Mouse (Mus musculus) liver, embryonic 13.5 days (tissue): ENCODE data around the gene Usp6nl. TPM values are rescaled to one million over a fixed set of nuclear protein-coding genes. Genes with fewer than 3 reads are reported as not detected.

Experiments
- ATAC-seq: fragments of 200-750 bp; cut with Nextera tagmentation; 2 replicates; pipeline ENCODE4 v1.8.0; 2017; ENCODE audit warnings: low read depth, mild to moderate bottlenecking, moderate number of reproducible peaks, moderate library complexity
- DNase-seq: peaks from one replicate; pipeline ENCODE4 v3.0.0; 2022
- H3K27ac ChIP-seq: fragments of 300-500 bp; sonication (generic); 2 replicates; pipeline ENCODE4 v1.5.1; 2015; ENCODE audit warnings: moderate library complexity, mild to moderate bottlenecking, inconsistent platforms
- H3K27me3 ChIP-seq: fragments of 300-500 bp; sonication (generic); 2 replicates; pipeline ENCODE4 v1.6.1; 2015; ENCODE audit warnings: mild to moderate bottlenecking, inconsistent platforms
- H3K36me3 ChIP-seq: fragments of 300-500 bp; sonication (generic); 2 replicates; pipeline ENCODE4 v1.6.1; 2015; ENCODE audit warnings: mild to moderate bottlenecking, inconsistent platforms
- H3K4me1 ChIP-seq: fragments of 300-500 bp; sonication (generic); replicated peaks from 2 replicates; pipeline ENCODE4 v1.6.1; 2015; ENCODE audit warnings: inconsistent platforms
- H3K4me2 ChIP-seq: fragments of 300-500 bp; sonication (generic); 2 replicates; pipeline ENCODE4 v1.6.1; 2015; ENCODE audit warnings: inconsistent platforms, mild to moderate bottlenecking, moderate library complexity
- H3K4me3 ChIP-seq: fragments of 300-500 bp; sonication (generic); replicated peaks from 2 replicates; pipeline ENCODE4 v1.5.1; 2015; ENCODE audit warnings: mild to moderate bottlenecking, inconsistent platforms
- H3K9ac ChIP-seq: fragments of 300-500 bp; sonication (generic); 2 replicates; pipeline ENCODE4 v1.6.1; 2015; ENCODE audit warnings: mild to moderate bottlenecking, inconsistent platforms
- H3K9me3 ChIP-seq: fragments of 300-500 bp; sonication (generic); replicated peaks from 2 replicates; pipeline ENCODE4 v1.6.1; 2016; ENCODE audit warnings: inconsistent platforms
- WGBS: fragments of 180-500 bp; shearing (Covaris S2); methylation state at CpG from one replicate; pipeline ENCODE4 v1.1.7; 2015; ENCODE audit not compliant: insufficient replicate concordance; 5-methylcytosine and 5-hydroxymethylcytosine counted together
- polyA plus RNA-seq: library from polyadenylated mRNA; unstranded; fragments of >200 nt; fragmentation: Nextera tagmentation; extraction: Ambion mirVana; gene quantifications from 2 replicates; pipeline ENCODE4 v1.2.1, GENCODE M21; 2015

Gene Usp6nl
- 3.4 and 5.5 TPM in 2 replicates for polyA plus RNA-seq

DNA sequence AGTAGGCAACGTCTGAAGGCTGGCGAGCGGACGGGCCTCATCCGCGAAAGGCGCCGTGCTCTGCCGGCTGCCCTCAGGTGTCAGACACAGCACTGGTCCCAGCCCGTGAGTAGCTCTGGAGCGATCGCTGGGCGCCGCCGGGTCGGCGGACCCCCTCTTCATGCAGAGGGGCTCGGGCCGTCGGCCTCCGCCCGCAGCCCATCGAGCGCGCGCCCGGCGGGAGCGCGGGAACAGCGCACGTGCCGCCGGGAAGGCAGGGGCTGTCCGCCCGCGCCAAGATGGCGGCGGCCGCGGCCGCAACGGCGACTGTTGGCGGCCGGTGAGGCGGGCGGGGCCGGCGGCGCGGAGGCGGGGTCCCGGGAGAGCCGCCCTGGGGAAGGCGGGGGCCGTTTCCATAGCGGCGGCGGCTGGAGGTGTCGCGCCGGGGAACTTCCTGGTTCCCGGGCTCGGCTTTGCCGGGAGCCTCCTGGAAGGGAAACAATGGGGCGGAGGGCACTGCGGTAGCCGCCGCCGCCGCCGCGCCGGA is at the start of gene Usp6nl:
Gene Usp6nl (plus strand): TSS at position 292 of the 526 bp plus-strand sequence.
- Histone ChIP-seq H3K9me3 (no peaks in the 10 kb centered on the region), H3K27ac (peak within 1 kb of the TSS; percentile 92), H3K4me3 (peak within 1 kb of the TSS; percentile 100), H3K36me3 (no peaks in the 10 kb centered on the region), H3K9ac (peak within 1 kb of the TSS; percentile 97), H3K27me3 (no peaks in the 10 kb centered on the region), H3K4me1 (peaks cover 39% of the 10 kb centered on the region), H3K4me2 (peak within 1 kb of the TSS; percentile 87)
- WGBS = under 1% methylated on average over 72 of the region's 75 CpGs
- DNase-seq (peak; percentile 80), ATAC-seq (peak; percentile 93)

DNA sequence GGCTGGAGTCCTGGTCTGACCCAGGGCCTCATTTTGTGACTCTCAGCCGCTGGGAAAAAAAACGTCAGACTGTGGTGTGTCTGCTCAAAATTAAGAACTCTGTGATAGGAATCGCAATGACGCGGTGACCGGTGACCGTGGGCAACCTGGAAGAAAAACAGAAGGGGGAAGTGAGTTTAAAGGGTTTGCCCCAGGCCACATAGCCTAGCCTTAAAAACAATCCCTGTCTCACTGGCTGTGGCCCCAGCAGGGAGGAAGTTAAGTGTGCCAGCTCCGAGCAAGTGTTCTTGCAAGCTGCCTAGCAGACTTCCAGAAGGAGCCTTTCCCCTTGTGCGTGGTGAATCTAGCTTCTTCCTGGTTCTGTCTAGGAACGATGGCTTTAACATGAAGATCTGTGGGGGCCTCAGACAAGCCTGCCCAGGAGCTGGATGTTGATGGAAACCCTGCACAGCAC is 49.0 kb upstream of the Usp6nl start:
- no peaks in the 10 kb centered on the region for H3K36me3 ChIP-seq
- no peaks in the 10 kb centered on the region; the same call in 1 of the 2 replicates for H3K27me3 ChIP-seq
- ATAC-seq = no peak
- H3K9me3 ChIP-seq = no peaks in the 10 kb centered on the region
- WGBS = 32% methylated on average over 10 of the region's 10 CpGs
- no peak overlapping the region for H3K4me3 ChIP-seq
- peak overlapping the region; percentile 29; the same call in 1 of the 2 replicates for H3K9ac ChIP-seq
- no peak for DNase-seq
- H3K4me1 ChIP-seq = peaks cover 16% of the 10 kb centered on the region
- H3K27ac ChIP-seq = peak overlapping the region; percentile 20; the same call in 1 of the 2 replicates
- no peak overlapping the region for H3K4me2 ChIP-seq

DNA sequence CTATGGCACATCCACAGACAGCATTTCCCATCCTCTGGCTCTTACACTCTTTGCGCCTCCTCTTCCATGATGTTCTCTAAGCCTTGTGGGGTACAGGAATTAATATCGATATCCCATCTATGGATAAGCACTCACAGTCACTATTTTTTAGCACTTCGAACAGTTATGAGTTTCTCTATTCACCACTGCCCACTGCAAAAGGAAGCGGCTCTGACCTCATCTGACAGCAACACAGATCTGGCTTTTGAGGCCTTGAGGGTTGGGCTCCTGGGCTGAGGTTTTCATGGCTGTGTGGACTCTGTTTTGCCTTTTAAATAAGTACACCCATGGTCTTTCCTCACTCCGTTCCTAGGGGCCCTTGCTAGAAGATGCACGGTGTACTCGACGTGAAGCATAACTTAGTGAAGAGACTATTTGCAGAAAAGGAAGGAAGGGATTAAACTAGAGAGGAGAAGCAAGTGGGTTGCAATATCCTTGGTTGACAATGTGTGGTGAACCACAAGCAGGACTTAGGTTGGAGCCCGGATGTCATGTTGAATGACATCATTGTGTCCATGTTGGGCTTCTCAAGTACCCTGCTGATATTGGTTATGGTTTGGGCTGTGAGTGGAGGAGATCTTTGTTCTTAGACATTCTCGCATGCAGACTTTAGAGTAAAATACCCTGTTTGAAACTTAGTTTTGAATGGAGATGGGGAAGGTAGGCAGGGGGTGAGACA is 43.5 kb upstream of the Usp6nl start:
- 0 out of 2 replicates have a peak overlapping the region, but pooled peaks have one; percentile 13 for H3K27ac ChIP-seq
- DNase-seq = no peak
- H3K9ac ChIP-seq = no peak overlapping the region
- H3K27me3 ChIP-seq = peaks cover 3% of the 10 kb centered on the region
- ATAC-seq = no peak
- 47% methylated on average over 10 of the region's 10 CpGs for WGBS
- no peaks in the 10 kb centered on the region for H3K36me3 ChIP-seq
- H3K4me2 ChIP-seq = no peak overlapping the region
- H3K4me1 ChIP-seq = peaks cover 43% of the 10 kb centered on the region
- H3K4me3 ChIP-seq = no peak overlapping the region
- H3K9me3 ChIP-seq = no peaks in the 10 kb centered on the region

DNA sequence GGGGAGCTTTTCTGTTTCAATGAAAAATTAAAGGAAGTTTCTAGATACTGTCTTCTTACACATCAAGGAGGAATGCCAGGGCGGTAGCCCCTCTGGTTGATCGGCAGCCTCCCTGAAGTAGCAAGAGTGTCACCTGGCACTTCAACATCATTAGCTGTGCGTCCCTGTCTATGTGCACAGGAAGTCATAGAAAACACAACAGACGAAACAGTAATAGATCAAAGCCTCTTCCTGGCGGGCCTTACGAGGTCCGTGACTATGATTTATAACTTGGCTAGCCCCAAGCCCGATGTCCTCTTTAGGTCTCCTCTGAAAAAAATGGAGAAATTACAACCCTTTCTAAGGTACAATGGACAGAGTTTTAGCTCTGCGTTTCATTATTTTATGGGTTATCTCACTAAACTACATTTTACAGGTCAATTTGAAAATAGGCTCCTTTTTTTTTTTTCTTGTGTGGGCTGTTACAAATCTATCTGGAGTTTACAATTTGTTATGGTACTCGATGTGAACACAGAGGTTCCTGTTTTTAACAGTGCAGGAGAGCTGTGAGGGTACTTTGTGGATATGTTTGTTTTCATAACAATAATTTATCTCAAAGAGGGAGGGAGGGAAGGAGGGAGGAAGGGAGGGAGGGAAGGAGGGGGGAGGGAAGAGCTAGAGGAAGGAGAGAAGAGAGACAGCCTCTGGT is 42.7 kb upstream of the Usp6nl start:
- H3K9me3 ChIP-seq = no peaks in the 10 kb centered on the region
- H3K4me2 ChIP-seq = no peak overlapping the region
- no peak for DNase-seq
- H3K4me3 ChIP-seq = no peak overlapping the region
- H3K4me1 ChIP-seq = peaks cover 49% of the 10 kb centered on the region
- WGBS = 41% methylated on average over 10 of the region's 10 CpGs
- no peak overlapping the region for H3K27ac ChIP-seq
- no peak overlapping the region for H3K9ac ChIP-seq
- no peaks in the 10 kb centered on the region for H3K36me3 ChIP-seq
- peaks cover 3% of the 10 kb centered on the region for H3K27me3 ChIP-seq
- no peak for ATAC-seq

DNA sequence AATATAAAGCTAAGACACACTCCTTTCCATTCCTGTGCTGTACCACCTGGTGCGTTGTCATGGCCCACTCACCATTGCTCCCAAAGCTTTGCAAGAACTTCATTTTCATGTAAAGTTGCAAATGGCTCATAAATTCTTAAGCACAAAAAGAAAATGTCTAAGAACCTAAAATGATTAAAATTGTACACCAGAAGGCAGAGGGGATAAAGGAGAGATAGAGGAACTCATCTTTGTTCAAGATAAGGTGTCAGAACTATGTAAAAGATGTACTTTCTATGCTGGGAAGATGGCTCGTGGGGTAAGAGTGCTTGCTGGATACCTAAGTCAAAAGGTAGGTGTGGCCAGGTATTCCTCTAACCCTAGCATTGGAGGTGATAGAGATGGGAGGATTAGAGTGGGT is 38.9 kb upstream of the Usp6nl start:
- H3K36me3 ChIP-seq = no peaks in the 10 kb centered on the region
- no peak overlapping the region for H3K4me2 ChIP-seq
- peaks cover 4% of the 10 kb centered on the region; the same call in 1 of the 2 replicates for H3K27me3 ChIP-seq
- H3K9me3 ChIP-seq = no peaks in the 10 kb centered on the region
- H3K27ac ChIP-seq = peak overlapping the region; percentile 90; the same call in 1 of the 2 replicates
- no peak overlapping the region for H3K4me3 ChIP-seq
- H3K9ac ChIP-seq = no peak overlapping the region
- ATAC-seq = no peak
- peaks cover 75% of the 10 kb centered on the region for H3K4me1 ChIP-seq
- no peak for DNase-seq
- 64% methylated on average over 2 of the region's 2 CpGs for WGBS

DNA sequence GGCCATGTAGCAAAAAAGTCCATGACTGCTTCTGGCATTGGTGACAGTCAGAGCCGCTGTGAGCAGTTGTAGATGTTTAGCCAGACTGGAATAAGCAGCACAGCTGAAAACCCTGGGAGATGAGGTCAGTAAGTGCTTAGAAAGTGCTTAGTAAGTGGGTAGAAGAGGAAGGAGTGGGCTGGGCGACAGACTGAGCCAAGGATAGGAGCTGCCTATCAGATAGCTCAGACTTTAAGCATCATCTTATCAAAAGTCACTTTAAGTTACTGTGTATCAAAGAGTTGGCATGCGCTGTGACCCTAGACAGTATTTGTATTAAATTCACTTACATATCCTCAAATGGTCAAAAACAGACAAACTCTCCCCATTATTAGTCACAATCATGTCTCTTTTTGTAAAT is 37.7 kb upstream of the Usp6nl start:
- peaks cover 13% of the 10 kb centered on the region; the same call in 1 of the 2 replicates for H3K27me3 ChIP-seq
- H3K4me3 ChIP-seq = no peak overlapping the region
- 24% methylated on average over 3 of the region's 3 CpGs for WGBS
- peaks cover 63% of the 10 kb centered on the region for H3K4me1 ChIP-seq
- H3K9ac ChIP-seq = 0 out of 2 replicates have a peak overlapping the region, but pooled peaks have one; percentile 24
- DNase-seq = peak; percentile 52
- H3K36me3 ChIP-seq = no peaks in the 10 kb centered on the region
- H3K9me3 ChIP-seq = no peaks in the 10 kb centered on the region
- peak; percentile 80 for ATAC-seq
- peak overlapping the region; percentile 90 for H3K27ac ChIP-seq
- H3K4me2 ChIP-seq = peak overlapping the region; percentile 42

DNA sequence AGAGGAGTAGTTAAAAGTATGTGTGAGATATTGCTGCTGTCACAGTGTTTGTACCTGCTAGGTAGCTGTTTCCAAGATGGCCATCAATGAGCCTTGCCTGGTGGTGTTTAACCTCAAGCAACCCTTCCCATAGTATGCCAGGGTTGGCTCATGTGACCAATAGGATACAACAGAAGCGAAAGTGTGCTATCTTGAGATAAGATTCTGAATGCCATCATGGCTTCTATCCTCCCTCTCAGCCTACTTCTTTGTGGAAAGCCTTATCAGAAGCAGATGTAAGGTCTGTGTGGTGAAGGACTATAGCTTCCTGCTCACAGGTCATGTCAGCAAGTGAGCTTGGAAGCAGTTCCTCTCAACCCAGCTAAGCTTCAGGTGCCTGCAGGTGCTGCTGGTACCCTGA is 36.7 kb upstream of the Usp6nl start:
- H3K4me2 ChIP-seq = peak overlapping the region; percentile 37
- ATAC-seq = peak; percentile 91

DNA sequence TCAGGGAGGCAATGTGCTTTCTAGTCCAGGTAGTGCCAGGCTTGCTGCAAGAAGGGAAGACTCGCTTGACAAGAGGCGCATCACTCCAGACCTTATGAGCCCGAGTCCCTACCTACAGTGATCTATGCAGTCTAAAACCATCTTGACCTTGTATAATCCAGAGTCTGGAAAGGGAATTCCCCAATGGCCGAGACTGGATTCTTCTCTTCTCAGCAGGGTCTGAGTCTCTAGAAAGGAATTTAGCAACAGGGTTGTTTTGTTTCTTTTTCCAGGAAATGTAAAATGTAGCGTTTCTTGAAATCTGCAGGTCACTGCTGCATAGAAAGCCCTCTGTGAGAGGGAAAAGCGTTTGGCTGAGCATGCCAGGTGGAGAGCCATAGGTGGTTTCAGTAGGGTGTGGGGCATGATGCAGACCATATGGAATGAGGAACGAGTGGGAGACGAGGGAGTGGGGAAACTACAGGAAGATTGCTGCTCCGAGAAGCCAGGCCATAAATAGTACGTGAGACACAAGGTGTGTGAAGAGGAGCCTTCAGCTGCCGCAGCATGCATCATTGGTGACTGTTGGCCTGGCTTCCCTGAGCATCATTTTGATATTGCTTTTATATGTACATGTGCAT is 28.5 kb upstream of the Usp6nl start:
- 66% methylated on average over 11 of the region's 11 CpGs for WGBS
- no peak for DNase-seq
- Histone ChIP-seq H3K36me3 (no peaks in the 10 kb centered on the region), H3K9me3 (no peaks in the 10 kb centered on the region), H3K4me2 (no peak overlapping the region), H3K27me3 (peaks cover 15% of the 10 kb centered on the region), H3K9ac (no peak overlapping the region), H3K4me1 (no peaks in the 10 kb centered on the region), H3K27ac (no peak overlapping the region), H3K4me3 (no peak overlapping the region)
- ATAC-seq = no peak

More for the DNA sequence above, 36.7 kb upstream of the Usp6nl start:
- Histone ChIP-seq H3K4me3 (no peak overlapping the region), H3K9ac (no peak overlapping the region), H3K27me3 (peaks cover 10% of the 10 kb centered on the region; the same call in 1 of the 2 replicates), H3K27ac (peak overlapping the region; percentile 90), H3K9me3 (no peaks in the 10 kb centered on the region), H3K4me1 (peaks cover 54% of the 10 kb centered on the region), H3K36me3 (no peaks in the 10 kb centered on the region)
- 19% methylated on average over 1 of the region's 1 CpGs for WGBS
- peak; percentile 61 for DNase-seq

DNA sequence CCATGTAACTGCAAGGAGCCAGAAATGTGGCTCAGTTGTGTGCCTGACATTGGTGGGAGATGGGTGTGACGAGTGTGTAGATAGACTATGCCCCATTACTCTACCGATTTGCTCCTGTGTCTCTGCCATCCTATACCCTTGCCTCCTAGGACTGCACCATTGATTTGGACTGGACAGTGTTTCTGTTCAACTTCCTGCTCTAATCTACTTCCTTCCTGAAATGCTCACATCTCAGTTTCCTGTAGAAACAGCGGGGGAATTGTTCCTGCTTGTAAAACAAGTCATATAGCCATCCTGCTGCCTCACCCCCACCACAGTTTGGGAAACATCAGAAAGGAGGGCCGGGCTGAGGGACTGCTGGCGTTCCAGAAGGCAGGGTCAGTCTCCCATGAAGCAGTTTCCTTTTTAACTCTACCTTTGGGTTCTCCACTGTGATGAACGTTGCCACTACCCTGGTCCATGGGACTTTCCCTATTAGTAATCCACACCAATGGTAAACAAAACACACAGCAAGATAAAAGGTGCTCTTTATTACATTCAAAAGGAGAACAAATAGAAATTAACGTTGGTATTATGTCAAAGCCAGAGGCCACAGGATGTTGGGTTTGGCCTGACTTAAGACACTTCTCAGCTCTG is 27.4 kb upstream of the Usp6nl start:
- Histone ChIP-seq H3K4me2 (no peak overlapping the region), H3K4me1 (no peaks in the 10 kb centered on the region), H3K4me3 (no peak overlapping the region), H3K36me3 (no peaks in the 10 kb centered on the region), H3K9me3 (no peaks in the 10 kb centered on the region), H3K27me3 (peaks cover 14% of the 10 kb centered on the region), H3K9ac (no peak overlapping the region), H3K27ac (no peak overlapping the region)
- no peak for ATAC-seq
- DNase-seq = no peak
- 24% methylated on average over 7 of the region's 7 CpGs for WGBS

DNA sequence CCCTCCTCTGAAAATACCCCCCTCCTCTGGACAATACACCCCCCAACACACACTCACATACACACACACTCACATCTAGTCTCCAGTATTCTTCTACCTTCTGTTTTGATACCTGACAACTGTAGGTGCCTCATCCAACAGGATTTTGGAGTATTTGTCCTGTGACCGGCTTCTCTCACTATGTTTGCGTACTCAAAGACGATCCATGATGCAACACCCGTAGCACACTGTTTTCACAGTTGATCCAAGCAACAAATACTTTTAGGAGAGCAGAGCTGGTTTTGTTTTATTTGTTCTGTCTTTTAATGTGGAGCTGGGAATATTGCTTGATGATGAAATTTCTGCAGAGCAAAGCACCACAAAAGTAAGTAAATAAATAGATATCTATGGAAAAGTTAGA is 17.7 kb upstream of the Usp6nl start:
- ATAC-seq (no peak), DNase-seq (no peak)
- Histone ChIP-seq H3K27ac (no peak overlapping the region), H3K9ac (no peak overlapping the region), H3K36me3 (no peaks in the 10 kb centered on the region), H3K27me3 (peaks cover 32% of the 10 kb centered on the region), H3K4me2 (no peak overlapping the region), H3K4me1 (peaks cover 10% of the 10 kb centered on the region), H3K9me3 (no peaks in the 10 kb centered on the region), H3K4me3 (no peak overlapping the region)
- 83% methylated on average over 4 of the region's 4 CpGs for WGBS
